Mouse (Mus musculus): ENCODE results near the gene Slc25a44. TPM values are rescaled to one million over a fixed set of nuclear protein-coding genes. Genes with fewer than 3 reads are reported as not detected.

Gene Slc25a44
- polyA plus RNA-seq, 2 experiments from 2014 or later = 17.5 to 18.5 TPM

GRCm38 (mm10) chr3:88365705-88366361 lies 59.1 kb downstream of the Slc25a44 start:
- no peak for ATAC-seq

- ATAC-seq = no peak
Measured at GRCm38 (mm10) chr3:88364337-88364736, 60.6 kb downstream of the Slc25a44 start, which contains the start of gene Paqr6. Paqr6 (plus strand) TSS chr3:88364584.

GRCm38 (mm10) chr3:88363700-88364099 lies 61.2 kb downstream of the Slc25a44 start:
- no peak for ATAC-seq

- ATAC-seq = no peak
Measured at GRCm38 (mm10) chr3:88361612-88362313, 63.2 kb downstream of the Slc25a44 start.

- no peak for ATAC-seq
Measured at GRCm38 (mm10) chr3:88361096-88361495, 63.8 kb downstream of the Slc25a44 start.

Other genes starting within 250 kb of the Slc25a44 start
- gene Rhbg, start 170.4 kb downstream of the Slc25a44 start, polyA plus RNA-seq (2017; shearing (Covaris generic)) = not detected
- gene Gm38392, start 137.9 kb downstream of the Slc25a44 start, polyA plus RNA-seq (2017; shearing (Covaris generic)) = not detected
- gene Tsacc, start 128.1 kb downstream of the Slc25a44 start, polyA plus RNA-seq (2017; shearing (Covaris generic)) = 1 to 10 TPM; 5.8 to 7.7 TPM
- gene Cct3, start 128.0 kb downstream of the Slc25a44 start, polyA plus RNA-seq (2017; shearing (Covaris generic)) = 100 to 1,000 TPM; 189 to 216 TPM
- gene Glmp, start 100.1 kb downstream of the Slc25a44 start, polyA plus RNA-seq (2017; shearing (Covaris generic)) = 100 to 1,000 TPM; 370 to 504 TPM
- 1 to 10 TPM; 1.1 to 2.2 TPM for gene Tmem79, start 89.0 kb downstream of the Slc25a44 start, polyA plus RNA-seq (2017; shearing (Covaris generic))
- 10 to 100 TPM; 24.2 to 34.9 TPM for gene Smg5, start 88.9 kb downstream of the Slc25a44 start, polyA plus RNA-seq (2017; shearing (Covaris generic))
- not detected for gene Paqr6, start 60.6 kb downstream of the Slc25a44 start, polyA plus RNA-seq (2017; shearing (Covaris generic))
- gene Bglap3, start 52.4 kb downstream of the Slc25a44 start, polyA plus RNA-seq (2017; shearing (Covaris generic)) = not detected
- gene Bglap2, start 46.4 kb downstream of the Slc25a44 start, polyA plus RNA-seq (2017; shearing (Covaris generic)) = not detected
- not detected for gene Bglap, start 40.7 kb downstream of the Slc25a44 start, polyA plus RNA-seq (2017; shearing (Covaris generic))
- 10 to 100 TPM; 37.2 to 52.9 TPM for gene Pmf1, start 14.8 kb downstream of the Slc25a44 start, polyA plus RNA-seq (2017; shearing (Covaris generic))
- 10 to 100 TPM; 17.6 to 32.8 TPM for gene Sema4a, start 36.0 kb upstream of the Slc25a44 start, polyA plus RNA-seq (2017; shearing (Covaris generic))
- 1 to 10 TPM; 5.0 to 5.1 TPM for gene Lmna, start 84.8 kb upstream of the Slc25a44 start, polyA plus RNA-seq (2017; shearing (Covaris generic))
- 1 to 10 TPM in 1 of 2 experiments, under 1 TPM in 1; 0.60 to 1.5 TPM for gene Mex3a, start 107.3 kb upstream of the Slc25a44 start, polyA plus RNA-seq (2017; shearing (Covaris generic))
- gene Rab25, start 123.2 kb upstream of the Slc25a44 start, polyA plus RNA-seq (2017; shearing (Covaris generic)) = not detected
- 100 to 1,000 TPM; 197 to 234 TPM for gene Lamtor2, start 127.9 kb upstream of the Slc25a44 start, polyA plus RNA-seq (2017; shearing (Covaris generic))
- 10 to 100 TPM; 11.9 to 12.0 TPM for gene Ubqln4, start 128.6 kb upstream of the Slc25a44 start, polyA plus RNA-seq (2017; shearing (Covaris generic))
- 100 to 1,000 TPM; 160 to 161 TPM for gene Ssr2, start 150.7 kb upstream of the Slc25a44 start, polyA plus RNA-seq (2017; shearing (Covaris generic))
- 10 to 100 TPM; 36.5 to 48.6 TPM for gene Arhgef2, start 180.8 kb upstream of the Slc25a44 start, polyA plus RNA-seq (2017; shearing (Covaris generic))
- gene Rxfp4, start 228.0 kb upstream of the Slc25a44 start, polyA plus RNA-seq (2017; shearing (Covaris generic)) = under 1 TPM in 1 of 2 experiments, not detected in 1; 0.26 TPM